Mouse (Mus musculus) mouse embryonic stem cell (cell line): Measurements from ENCODE around the gene Inpp5d.

Source experiments
- in situ Hi-C, 2 experiments: fragments of 300-500 bp; cut with MboI; formaldehyde crosslinking; loops; 1 replicate in 1 of 2; 3 replicates in 1 of 2; pipeline ENCODE4 v1.14.3; 2019 to 2020; ENCODE audit warnings: low sequenced_read_pairs in 2 of 2, low pct_unique_long_range_greater_than_20kb in 1 of 2, mixed read lengths in 1 of 2; ENCODE audit not compliant: unreplicated experiment in 1 of 2

Gene Inpp5d

GRCm38 (mm10) chr1:87729850-87730249 lies 109.7 kb downstream of the Inpp5d start:
- in situ Hi-C loops = no loop called here

GRCm38 (mm10) chr1:87730271-87730670 lies 110.2 kb downstream of the Inpp5d start:
- in situ Hi-C loops = no loop called here

- in situ Hi-C loops = no loop called here
Observed at GRCm38 (mm10) chr1:87733212-87733611, 113.1 kb downstream of the Inpp5d start.

GRCm38 (mm10) chr1:87734153-87734552 lies 114.0 kb downstream of the Inpp5d start:
- in situ Hi-C loops = no loop called here

- in situ Hi-C loops = no loop called here
Observed at GRCm38 (mm10) chr1:87740584-87741290, 120.6 kb downstream of the Inpp5d start.

- in situ Hi-C loops = no loop called here
Observed at GRCm38 (mm10) chr1:87749360-87749973, 129.4 kb downstream of the Inpp5d start.

- in situ Hi-C loops = loop anchor here in 1 of 2 experiments (5.0 kb wide), 1 partner anchor 54 kb away; no protein-coding TSS in a partner anchor
Observed at GRCm38 (mm10) chr1:87755641-87756470, 135.7 kb downstream of the Inpp5d start, which contains the start of gene Atg16l1. Atg16l1 (plus strand) TSS chr1:87755870.

- in situ Hi-C loops = no loop called here
Observed at GRCm38 (mm10) chr1:87763821-87764220, 143.7 kb downstream of the Inpp5d start.

GRCm38 (mm10) chr1:87765741-87766140 lies 145.6 kb downstream of the Inpp5d start:
- in situ Hi-C loops = no loop called here

GRCm38 (mm10) chr1:87766233-87766632 lies 146.1 kb downstream of the Inpp5d start:
- in situ Hi-C loops = no loop called here

GRCm38 (mm10) chr1:87769263-87769662 lies 149.2 kb downstream of the Inpp5d start:
- in situ Hi-C loops = no loop called here
